Mouse (Mus musculus) cerebellum, adult (tissue): ENCODE data around the gene Cux2.
A peak's percentile ranks its signal among the peaks of the same experiment; 100 is the strongest.

Experiments used
- ATAC-seq: cut with Nextera tagmentation; 2 replicates; pipeline ENCODE4 v1.9.2; 2017; ENCODE audit warnings: mild to moderate bottlenecking, moderate library complexity, mixed read lengths; ENCODE audit not compliant: insufficient number of reproducible peaks, low FRiP score, low TSS enrichment

Cux2 gene

GRCm38 (mm10) chr5:121824121-121824520 is 225.8 kb downstream of the Cux2 start:
- no peak for ATAC-seq

GRCm38 (mm10) chr5:121823668-121824067 is 226.2 kb downstream of the Cux2 start:
- no peak for ATAC-seq

GRCm38 (mm10) chr5:121822786-121823505 is 227.0 kb downstream of the Cux2 start:
- ATAC-seq, result no peak

GRCm38 (mm10) chr5:121821552-121821951 is 228.3 kb downstream of the Cux2 start:
- no peak for ATAC-seq

- ATAC-seq, result no peak
Observed at GRCm38 (mm10) chr5:121821116-121821515, 228.8 kb downstream of the Cux2 start.

GRCm38 (mm10) chr5:121820657-121821056 is 229.2 kb downstream of the Cux2 start:
- ATAC-seq, result no peak

- no peak for ATAC-seq
Observed at GRCm38 (mm10) chr5:121820161-121820560, 229.7 kb downstream of the Cux2 start.

- no peak for ATAC-seq
Observed at GRCm38 (mm10) chr5:121819559-121819958, 230.3 kb downstream of the Cux2 start.

GRCm38 (mm10) chr5:121818862-121819261 is 231.0 kb downstream of the Cux2 start:
- no peak for ATAC-seq

GRCm38 (mm10) chr5:121818401-121818800 is 231.5 kb downstream of the Cux2 start:
- ATAC-seq, result no peak

- no peak for ATAC-seq
Observed at GRCm38 (mm10) chr5:121817551-121817950, 232.4 kb downstream of the Cux2 start.

GRCm38 (mm10) chr5:121816611-121817010 is 233.3 kb downstream of the Cux2 start:
- ATAC-seq, result no peak

- no peak for ATAC-seq
Observed at GRCm38 (mm10) chr5:121815867-121816380, 234.0 kb downstream of the Cux2 start.

- ATAC-seq, result peak; percentile 50; the same call in 1 of the 2 replicates
Observed at GRCm38 (mm10) chr5:121815067-121815466, 234.8 kb downstream of the Cux2 start.

GRCm38 (mm10) chr5:121813744-121814143 is 236.2 kb downstream of the Cux2 start:
- no peak for ATAC-seq

GRCm38 (mm10) chr5:121812526-121813243 is 237.2 kb downstream of the Cux2 start:
- no peak for ATAC-seq

GRCm38 (mm10) chr5:121811485-121811931 is 238.4 kb downstream of the Cux2 start:
- no peak for ATAC-seq

- ATAC-seq, result no peak
Observed at GRCm38 (mm10) chr5:121810331-121811151, 239.4 kb downstream of the Cux2 start.

- no peak for ATAC-seq
Observed at GRCm38 (mm10) chr5:121809667-121810224, 240.2 kb downstream of the Cux2 start.

- no peak for ATAC-seq
Observed at GRCm38 (mm10) chr5:121808202-121808601, 241.7 kb downstream of the Cux2 start.
